Mouse (Mus musculus) hindbrain, postnatal 0 days (tissue): ENCODE measurements around the gene Akr1b8. TPM values are rescaled to one million over a fixed set of nuclear protein-coding genes. Genes with fewer than 3 reads are reported as not detected.
"Not testable (repeated sequence)": the region's sequence is repeated elsewhere in the genome, so short reads cannot be mapped to it uniquely, and the experiment has no call there.

Experiments
- ATAC-seq: fragments of 200-750 bp; cut with Nextera tagmentation; 2 replicates; pipeline ENCODE4 v1.8.0; 2017; ENCODE audit warnings: mild to moderate bottlenecking, moderate TSS enrichment, moderate library complexity
- DNase-seq: peaks from one replicate; pipeline ENCODE4 v3.0.0-alpha.2; 2015; ENCODE audit warnings: low spot score
- H3K27ac ChIP-seq: fragments of 300-500 bp; sonication (generic); 2 replicates; pipeline ENCODE4 v1.5.1; 2014; ENCODE audit warnings: mild to moderate bottlenecking
- H3K27me3 ChIP-seq: fragments of 300-500 bp; sonication (generic); 2 replicates; pipeline ENCODE4 v1.6.1; 2014; ENCODE audit warnings: low read length, mixed read lengths; ENCODE audit not compliant: insufficient read depth
- H3K36me3 ChIP-seq: fragments of 300-500 bp; sonication (generic); 2 replicates; pipeline ENCODE4 v1.6.1; 2014; ENCODE audit warnings: low read length, mixed read lengths; ENCODE audit not compliant: insufficient read depth
- H3K4me1 ChIP-seq: fragments of 300-500 bp; sonication (generic); 2 replicates; pipeline ENCODE4 v1.6.1; 2014; ENCODE audit warnings: antibody characterized with exemption, low read length, mixed read lengths; ENCODE audit not compliant: insufficient read depth
- H3K4me2 ChIP-seq: fragments of 300-500 bp; sonication (generic); 2 replicates; pipeline ENCODE4 v1.6.1; 2014; ENCODE audit warnings: low read depth, mild to moderate bottlenecking, low read length, moderate library complexity, mixed read lengths
- H3K4me3 ChIP-seq: fragments of 300-500 bp; sonication (generic); 2 replicates; pipeline ENCODE4 v1.5.1; 2014; ENCODE audit warnings: low read length
- H3K9ac ChIP-seq: fragments of 300-500 bp; sonication (generic); replicated peaks from 2 replicates; pipeline ENCODE4 v1.6.1; 2014; ENCODE audit warnings: mild to moderate bottlenecking, low read length, moderate library complexity, mixed read lengths
- H3K9me3 ChIP-seq: fragments of 300-500 bp; sonication (generic); 2 replicates; pipeline ENCODE4 v1.6.1; 2016; ENCODE audit warnings: low read length, mixed read lengths
- CTCF ChIP-seq: IDR thresholded peaks from 2 replicates; pipeline ENCODE4 v1.5.1; 2016; ENCODE audit warnings: antibody characterized with exemption, control low read depth, low read depth
- WGBS: fragments of 180-500 bp; shearing (Covaris S2); extraction: QIAGEN DNeasy Blood & Tissue Kit; methylation state at CpG from one replicate; pipeline ENCODE4 v1.1.7; 2014; 5-methylcytosine and 5-hydroxymethylcytosine counted together
- polyA plus RNA-seq: library from polyadenylated mRNA; unstranded; fragments of >200 nt; fragmentation: Nextera tagmentation; extraction: Ambion mirVana; gene quantifications from 2 replicates; pipeline ENCODE4 v1.2.1, GENCODE M21; 2015
- total RNA-seq: library from RNA; depleted of rRNA; stranded (reverse); fragments of >200 nt; gene quantifications from 2 replicates; pipeline ENCODE4 v1.2.3, GENCODE M21; 2014

The Akr1b8 gene
- total and polyA plus RNA-seq, 2 experiments from 2014 or later = 1.6 to 3.8 TPM

DNA sequence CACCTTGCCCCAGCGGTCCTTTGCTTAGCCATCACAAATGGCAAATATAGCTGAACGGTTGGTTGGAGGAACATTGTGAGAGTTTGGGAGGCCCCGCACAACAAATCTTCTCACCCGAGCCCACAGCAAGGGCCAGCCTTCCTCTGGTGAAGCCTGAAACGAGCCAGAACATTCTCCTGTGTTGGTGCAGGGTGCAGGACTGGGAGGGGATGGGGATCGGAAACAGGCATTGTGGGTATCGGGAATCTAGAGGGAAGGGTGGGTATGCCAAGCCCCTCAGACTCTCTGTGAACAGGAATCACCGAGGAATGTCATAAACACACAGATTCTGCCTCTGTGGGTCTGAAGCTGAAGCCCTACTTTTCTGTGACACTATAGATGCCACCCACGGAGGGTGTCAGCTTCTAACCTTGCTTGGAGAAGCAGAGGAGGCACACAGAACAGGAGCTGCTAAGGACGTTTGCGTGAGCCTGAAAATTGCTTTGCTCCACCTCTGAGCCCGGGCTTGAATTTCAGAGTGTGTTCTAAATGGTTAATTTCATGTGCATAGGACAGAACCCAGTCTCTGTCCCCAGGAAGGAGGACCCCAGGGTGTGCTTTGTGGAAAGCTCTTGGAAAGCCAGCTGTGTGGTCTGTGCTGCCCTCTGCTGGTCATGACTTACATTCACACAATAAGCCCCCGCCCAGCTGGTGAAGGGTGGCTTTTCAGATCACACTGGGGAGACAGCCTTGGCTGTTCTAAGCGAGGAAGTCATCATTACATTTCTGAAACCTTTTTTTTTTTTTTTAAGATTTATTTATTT is 7.6 kb upstream of the Akr1b8 start:
- no peaks in the 10 kb centered on the region for H3K36me3 ChIP-seq
- no peak overlapping the region for H3K9ac ChIP-seq
- H3K9me3 ChIP-seq = no peaks in the 10 kb centered on the region
- DNase-seq (peak; percentile 90), ATAC-seq (peak; percentile 85)
- no peaks in the 10 kb centered on the region for H3K4me1 ChIP-seq
- H3K4me3 ChIP-seq = no peak overlapping the region
- TF ChIP-seq CTCF = peak; percentile 93
- H3K27me3 ChIP-seq = no peaks in the 10 kb centered on the region
- WGBS = 52% methylated on average over 14 of the region's 14 CpGs
- H3K4me2 ChIP-seq = no peak overlapping the region
- no peak overlapping the region for H3K27ac ChIP-seq

- ATAC-seq (no peak), DNase-seq (no peak)
- Histone ChIP-seq H3K27ac (no peak overlapping the region), H3K9ac (no peak overlapping the region), H3K4me1 (no peaks in the 10 kb centered on the region), H3K36me3 (no peaks in the 10 kb centered on the region), H3K4me2 (no peak overlapping the region), H3K9me3 (no peaks in the 10 kb centered on the region), H3K27me3 (no peaks in the 10 kb centered on the region), H3K4me3 (no peak overlapping the region)
- TF ChIP-seq CTCF = no peak
- WGBS = 82% methylated on average over 12 of the region's 12 CpGs
These were observed 3.8 kb upstream of the Akr1b8 start for GRCm38 (mm10) chr6:34350037-34350699.

DNA sequence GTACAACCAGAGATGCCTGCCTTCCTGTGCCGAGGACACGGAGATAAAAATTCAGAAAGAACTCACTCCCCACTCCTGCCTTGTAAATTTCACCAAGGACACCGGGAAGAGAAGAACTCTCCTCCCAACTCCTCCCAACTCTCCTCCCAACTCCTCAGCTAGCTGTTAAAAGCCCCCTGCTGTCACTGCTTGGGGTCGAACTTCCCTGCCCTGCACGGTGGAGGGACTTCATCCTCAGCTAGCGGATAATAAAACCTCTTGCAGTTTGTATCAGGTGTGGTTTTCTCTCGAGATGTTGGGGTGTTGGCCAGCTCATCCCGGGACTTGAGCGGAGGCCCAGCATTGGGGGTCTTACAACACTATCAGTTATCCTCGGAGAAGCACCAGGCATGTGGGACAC is 2.4 kb upstream of the Akr1b8 start:
- not testable (repeated sequence) for H3K4me2 ChIP-seq, H3K27ac ChIP-seq, H3K9ac ChIP-seq, H3K36me3 ChIP-seq, H3K9me3 ChIP-seq, ATAC-seq, DNase-seq, H3K4me3 ChIP-seq, H3K4me1 ChIP-seq, H3K27me3 ChIP-seq
- 48% methylated on average over 10 of the region's 10 CpGs for WGBS

DNA sequence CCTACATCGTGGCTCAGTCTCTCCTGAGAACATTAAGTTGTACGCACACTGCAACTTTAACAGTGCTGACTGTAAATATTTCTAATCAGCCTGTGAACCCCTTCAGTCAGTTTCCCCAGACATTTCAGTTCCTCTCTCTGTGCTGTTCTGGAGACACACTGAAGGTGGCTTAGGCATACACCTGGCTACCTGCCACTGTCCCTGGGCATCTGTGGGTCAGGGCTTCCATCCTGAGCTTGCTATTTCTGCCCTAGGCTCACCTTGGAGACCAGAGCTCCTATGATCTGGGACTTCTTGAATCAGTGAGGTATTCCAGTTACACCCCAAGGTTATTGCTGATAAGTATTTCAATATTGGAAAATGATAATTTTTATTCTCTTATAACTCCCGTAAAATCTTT is 1.5 kb upstream of the Akr1b8 start:
- no peaks in the 10 kb centered on the region for H3K27me3 ChIP-seq
- ATAC-seq (no peak), DNase-seq (no peak)
- WGBS = 93% methylated on average over 3 of the region's 3 CpGs
- TF ChIP-seq CTCF = no peak
- H3K36me3 ChIP-seq = no peaks in the 10 kb centered on the region
- no peak overlapping the region for H3K4me2 ChIP-seq
- H3K9ac ChIP-seq = no peak overlapping the region
- no peaks in the 10 kb centered on the region for H3K9me3 ChIP-seq
- no peaks in the 10 kb centered on the region for H3K4me1 ChIP-seq
- H3K27ac ChIP-seq = no peak overlapping the region
- H3K4me3 ChIP-seq = no peak overlapping the region

DNA sequence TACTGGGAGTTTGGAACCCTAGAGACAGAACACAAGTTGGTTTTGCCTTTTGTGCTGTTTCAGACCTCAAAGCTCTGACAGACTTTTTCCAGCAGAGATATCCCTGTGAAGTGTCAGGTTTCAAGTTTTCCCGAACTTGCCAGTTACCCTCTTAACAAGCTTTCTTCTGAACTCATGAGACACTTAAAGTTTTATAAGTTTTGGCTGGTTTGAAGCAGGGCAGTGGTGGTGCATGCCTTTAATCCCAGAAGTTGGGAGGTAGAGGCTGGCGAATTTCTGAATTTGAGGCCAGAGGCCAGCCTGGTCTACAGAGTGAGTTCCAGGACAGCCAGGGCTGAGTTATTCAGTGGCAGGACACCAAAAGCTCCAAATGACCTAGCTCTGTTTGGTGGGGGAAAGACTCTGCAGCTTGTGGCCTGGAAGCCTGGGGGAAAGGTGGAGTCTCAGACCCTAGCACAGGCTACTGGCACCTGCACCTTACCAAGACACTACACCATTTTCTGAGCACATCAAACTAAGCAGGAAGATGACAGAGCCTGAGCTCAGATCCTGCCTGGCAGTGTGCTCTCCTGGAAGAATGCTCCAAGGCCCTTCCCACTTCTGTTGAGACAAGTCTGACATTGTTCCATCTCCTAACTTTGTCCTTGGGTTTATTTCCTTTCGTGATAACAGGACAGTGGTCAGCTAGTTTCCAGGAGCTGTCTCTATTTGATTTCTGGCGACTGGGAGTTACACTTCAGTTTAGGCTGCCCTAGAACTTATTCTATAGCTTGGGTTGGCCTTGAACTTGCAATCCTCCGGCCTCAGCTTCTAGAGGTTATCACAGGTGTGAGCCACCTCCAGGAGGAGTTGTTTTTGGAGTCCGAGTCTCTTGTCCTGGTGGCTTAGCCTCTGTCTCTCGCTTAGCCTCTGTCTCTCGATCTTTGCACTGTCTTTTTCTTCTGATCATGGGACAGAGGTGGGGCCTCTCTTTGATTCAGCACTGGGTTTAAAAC is 732 bp downstream of the Akr1b8 start:
- Histone ChIP-seq H3K36me3 (no peaks in the 10 kb centered on the region), H3K4me2 (no peak overlapping the region), H3K27me3 (no peaks in the 10 kb centered on the region), H3K27ac (no peak overlapping the region), H3K4me1 (no peaks in the 10 kb centered on the region), H3K9me3 (no peaks in the 10 kb centered on the region), H3K4me3 (no peak overlapping the region), H3K9ac (no peak overlapping the region)
- no peak for ATAC-seq
- DNase-seq = no peak
- 82% methylated on average over 8 of the region's 8 CpGs for WGBS
- no peak for TF ChIP-seq CTCF

DNA sequence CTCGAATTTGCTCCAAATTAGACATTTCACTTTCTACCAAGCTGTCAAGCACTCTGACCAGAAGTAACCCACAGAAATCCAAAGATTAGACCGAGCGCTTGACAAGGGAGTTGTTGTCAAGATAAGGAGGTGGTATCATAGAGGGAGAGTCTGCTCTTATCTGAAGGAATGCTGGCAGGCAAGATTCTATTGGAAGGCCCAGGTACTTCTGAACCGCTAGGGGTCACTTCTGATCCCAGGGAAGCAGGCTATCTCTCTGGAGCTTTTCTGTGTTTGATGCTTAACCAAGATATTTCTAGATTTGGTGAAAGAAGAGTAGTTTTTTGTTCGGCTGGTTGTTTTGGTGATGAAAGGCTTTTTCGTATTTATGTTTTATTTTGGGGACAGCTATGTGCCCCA is 1.4 kb downstream of the Akr1b8 start:
- no peak overlapping the region for H3K9ac ChIP-seq
- DNase-seq (no peak), ATAC-seq (no peak)
- H3K4me1 ChIP-seq = no peaks in the 10 kb centered on the region
- H3K9me3 ChIP-seq = no peaks in the 10 kb centered on the region
- no peak overlapping the region for H3K4me2 ChIP-seq
- no peak overlapping the region for H3K4me3 ChIP-seq
- TF ChIP-seq CTCF = peak; percentile 19; the same call in 1 of the 2 replicates
- H3K27ac ChIP-seq = no peak overlapping the region
- WGBS = 83% methylated on average over 6 of the region's 6 CpGs
- H3K27me3 ChIP-seq = no peaks in the 10 kb centered on the region
- no peaks in the 10 kb centered on the region for H3K36me3 ChIP-seq
